Mouse (Mus musculus) midbrain, embryonic 15.5 days (tissue): Measurements from ENCODE around the gene Pbx1. TPM values are rescaled to one million over a fixed set of nuclear protein-coding genes. Genes with fewer than 3 reads are reported as not detected.

ENCODE experiments used
- ATAC-seq: fragments of 200-750 bp; cut with Nextera tagmentation; replicated peaks from 2 replicates; pipeline ENCODE4 v1.8.0; 2017; ENCODE audit warnings: moderate TSS enrichment
- H3K27ac ChIP-seq: fragments of 300-500 bp; sonication (generic); 2 replicates; pipeline ENCODE4 v1.5.1; 2015; ENCODE audit warnings: mild to moderate bottlenecking, inconsistent platforms
- H3K27me3 ChIP-seq: fragments of 300-500 bp; sonication (generic); replicated peaks from 2 replicates; pipeline ENCODE4 v1.6.1; 2015; ENCODE audit warnings: inconsistent platforms
- H3K36me3 ChIP-seq: fragments of 300-500 bp; sonication (generic); replicated peaks from 2 replicates; pipeline ENCODE4 v1.6.1; 2015; ENCODE audit warnings: inconsistent platforms
- H3K4me1 ChIP-seq: fragments of 300-500 bp; sonication (generic); 2 replicates; pipeline ENCODE4 v1.6.1; 2015; ENCODE audit warnings: inconsistent platforms
- H3K4me2 ChIP-seq: fragments of 300-500 bp; sonication (generic); 2 replicates; pipeline ENCODE4 v1.6.1; 2015; ENCODE audit warnings: inconsistent platforms, mild to moderate bottlenecking, moderate library complexity
- H3K4me3 ChIP-seq: fragments of 300-500 bp; sonication (generic); 2 replicates; pipeline ENCODE4 v1.5.1; 2015; ENCODE audit warnings: mild to moderate bottlenecking, inconsistent platforms
- H3K9ac ChIP-seq: fragments of 300-500 bp; sonication (generic); 2 replicates; pipeline ENCODE4 v1.6.1; 2015; ENCODE audit warnings: mild to moderate bottlenecking, inconsistent platforms
- H3K9me3 ChIP-seq: fragments of 300-500 bp; sonication (generic); 2 replicates; pipeline ENCODE4 v1.6.1; 2016; ENCODE audit warnings: inconsistent platforms
- WGBS: fragments of 180-500 bp; shearing (Covaris S2); methylation state at CpG from one replicate; pipeline ENCODE4 v1.1.7; 2015; ENCODE audit warnings: mixed read lengths; 5-methylcytosine and 5-hydroxymethylcytosine counted together
- polyA plus RNA-seq: library from polyadenylated mRNA; unstranded; fragments of >200 nt; fragmentation: Nextera tagmentation; extraction: Ambion mirVana; gene quantifications from 2 replicates; pipeline ENCODE4 v1.2.1, GENCODE M21; 2015

Gene Pbx1
- polyA plus RNA-seq, 1 experiment from 2014 or later, result 83.0 TPM

- Histone ChIP-seq H3K4me1 (peaks cover 53% of the 10 kb centered on the region), H3K4me2 (no peak overlapping the region)
- 37% methylated on average over 6 of the region's 6 CpGs for whole genome bisulfite sequencing
Measured at GRCm38 (mm10) chr1:168377650-168378049, 54.4 kb downstream of the Pbx1 start.

GRCm38 (mm10) chr1:168376330-168376729 lies 55.7 kb downstream of the Pbx1 start:
- 67% methylated on average over 3 of the region's 3 CpGs for WGBS
- no peak overlapping the region for H3K4me3 ChIP-seq
- H3K4me2 ChIP-seq, result no peak overlapping the region
- no peak overlapping the region for H3K9ac ChIP-seq
- H3K27me3 ChIP-seq, result no peaks in the 10 kb centered on the region
- H3K9me3 ChIP-seq, result no peaks in the 10 kb centered on the region
- H3K27ac ChIP-seq, result 0 out of 2 replicates have a peak overlapping the region, but pooled peaks have one; percentile 14
- no peak for ATAC-seq
- peaks cover 44% of the 10 kb centered on the region for H3K4me1 ChIP-seq
- no peaks in the 10 kb centered on the region for H3K36me3 ChIP-seq

More at GRCm38 (mm10) chr1:168377650-168378049, 54.4 kb downstream of the Pbx1 start:
- Histone ChIP-seq H3K9ac (no peak overlapping the region), H3K9me3 (no peaks in the 10 kb centered on the region), H3K27ac (no peak overlapping the region), H3K4me3 (no peak overlapping the region), H3K27me3 (no peaks in the 10 kb centered on the region), H3K36me3 (no peaks in the 10 kb centered on the region)
- no peak for ATAC-seq

- Histone ChIP-seq H3K4me1 (peaks cover 35% of the 10 kb centered on the region), H3K9ac (no peak overlapping the region), H3K4me2 (no peak overlapping the region), H3K27me3 (no peaks in the 10 kb centered on the region), H3K9me3 (no peaks in the 10 kb centered on the region), H3K36me3 (no peaks in the 10 kb centered on the region), H3K27ac (no peak overlapping the region), H3K4me3 (no peak overlapping the region)
- 72% methylated on average over 12 of the region's 12 CpGs for WGBS
- peak; percentile 18; the same call in 1 of the 2 replicates for ATAC-seq
Measured at GRCm38 (mm10) chr1:168374953-168375600, 57.0 kb downstream of the Pbx1 start.

- H3K27ac ChIP-seq, result no peak overlapping the region
- H3K9ac ChIP-seq, result no peak overlapping the region
- no peak overlapping the region for H3K4me2 ChIP-seq
- WGBS, result 89% methylated on average over 2 of the region's 2 CpGs
- ATAC-seq, result no peak
- H3K27me3 ChIP-seq, result no peaks in the 10 kb centered on the region
- H3K4me1 ChIP-seq, result peaks cover 45% of the 10 kb centered on the region
- no peaks in the 10 kb centered on the region for H3K36me3 ChIP-seq
- no peak overlapping the region for H3K4me3 ChIP-seq
- no peaks in the 10 kb centered on the region for H3K9me3 ChIP-seq
Measured at GRCm38 (mm10) chr1:168372089-168372488, 60.0 kb downstream of the Pbx1 start.

- Histone ChIP-seq H3K36me3 (no peaks in the 10 kb centered on the region), H3K9me3 (no peaks in the 10 kb centered on the region), H3K4me3 (no peak overlapping the region), H3K4me1 (peaks cover 47% of the 10 kb centered on the region), H3K4me2 (no peak overlapping the region), H3K27ac (peak overlapping the region; percentile 10; the same call in 1 of the 2 replicates), H3K27me3 (no peaks in the 10 kb centered on the region), H3K9ac (no peak overlapping the region)
- WGBS, result 67% methylated on average over 9 of the region's 9 CpGs
- ATAC-seq, result no peak
Measured at GRCm38 (mm10) chr1:168370966-168371365, 61.1 kb downstream of the Pbx1 start.

GRCm38 (mm10) chr1:168366261-168366660 lies 65.8 kb downstream of the Pbx1 start:
- H3K9me3 ChIP-seq, result no peaks in the 10 kb centered on the region
- no peaks in the 10 kb centered on the region for H3K36me3 ChIP-seq
- WGBS, result 79% methylated on average over 5 of the region's 5 CpGs
- H3K4me2 ChIP-seq, result no peak overlapping the region
- no peaks in the 10 kb centered on the region for H3K27me3 ChIP-seq
- H3K4me1 ChIP-seq, result peaks cover 64% of the 10 kb centered on the region
- no peak overlapping the region for H3K9ac ChIP-seq
- no peak overlapping the region for H3K27ac ChIP-seq
- H3K4me3 ChIP-seq, result no peak overlapping the region
- ATAC-seq, result no peak

- H3K4me2 ChIP-seq, result no peak overlapping the region
- H3K27ac ChIP-seq, result no peak overlapping the region
- H3K9ac ChIP-seq, result no peak overlapping the region
- H3K4me3 ChIP-seq, result no peak overlapping the region
- ATAC-seq, result no peak
- no peaks in the 10 kb centered on the region for H3K9me3 ChIP-seq
- WGBS, result 46% methylated on average over 7 of the region's 7 CpGs
- H3K27me3 ChIP-seq, result no peaks in the 10 kb centered on the region
- H3K4me1 ChIP-seq, result peaks cover 75% of the 10 kb centered on the region
- no peaks in the 10 kb centered on the region for H3K36me3 ChIP-seq
Measured at GRCm38 (mm10) chr1:168364325-168364724, 67.7 kb downstream of the Pbx1 start.

- H3K27ac ChIP-seq, result peak overlapping the region; percentile 48; the same call in 1 of the 2 replicates
- no peaks in the 10 kb centered on the region for H3K36me3 ChIP-seq
- no peak for ATAC-seq
- H3K27me3 ChIP-seq, result no peaks in the 10 kb centered on the region
- H3K4me3 ChIP-seq, result no peak overlapping the region
- no peak overlapping the region for H3K4me2 ChIP-seq
- H3K9ac ChIP-seq, result no peak overlapping the region
- H3K4me1 ChIP-seq, result peaks cover 82% of the 10 kb centered on the region
- no peaks in the 10 kb centered on the region for H3K9me3 ChIP-seq
- 90% methylated on average over 11 of the region's 11 CpGs for WGBS
Measured at GRCm38 (mm10) chr1:168363053-168363452, 69.0 kb downstream of the Pbx1 start.

GRCm38 (mm10) chr1:168362464-168362863 lies 69.6 kb downstream of the Pbx1 start:
- peaks cover 83% of the 10 kb centered on the region for H3K4me1 ChIP-seq
- H3K4me3 ChIP-seq, result no peak overlapping the region
- H3K27ac ChIP-seq, result peak overlapping the region; percentile 48
- 52% methylated on average over 10 of the region's 10 CpGs for WGBS
- no peak overlapping the region for H3K9ac ChIP-seq
- H3K27me3 ChIP-seq, result no peaks in the 10 kb centered on the region
- no peak overlapping the region for H3K4me2 ChIP-seq
- no peaks in the 10 kb centered on the region for H3K36me3 ChIP-seq
- no peaks in the 10 kb centered on the region for H3K9me3 ChIP-seq
- ATAC-seq, result no peak

GRCm38 (mm10) chr1:168357680-168358611 lies 74.1 kb downstream of the Pbx1 start:
- Histone ChIP-seq H3K27me3 (no peaks in the 10 kb centered on the region), H3K4me3 (peak overlapping the region; percentile 25), H3K4me2 (peak overlapping the region; percentile 52), H3K27ac (peak overlapping the region; percentile 89), H3K4me1 (peaks cover 87% of the 10 kb centered on the region), H3K9ac (peak overlapping the region; percentile 24; the same call in 1 of the 2 replicates), H3K9me3 (no peaks in the 10 kb centered on the region), H3K36me3 (no peaks in the 10 kb centered on the region)
- ATAC-seq, result peak; percentile 70
- WGBS, result 5% methylated on average over 26 of the region's 26 CpGs

- Histone ChIP-seq H3K27me3 (no peaks in the 10 kb centered on the region), H3K27ac (peak overlapping the region; percentile 89), H3K9ac (no peak overlapping the region), H3K4me2 (peak overlapping the region; percentile 52), H3K36me3 (no peaks in the 10 kb centered on the region), H3K4me3 (peak overlapping the region; percentile 20), H3K4me1 (peaks cover 84% of the 10 kb centered on the region), H3K9me3 (no peaks in the 10 kb centered on the region)
- 6% methylated on average over 14 of the region's 14 CpGs for WGBS
- ATAC-seq, result peak; percentile 53
Measured at GRCm38 (mm10) chr1:168356970-168357441, 75.1 kb downstream of the Pbx1 start.

- Histone ChIP-seq H3K9me3 (no peaks in the 10 kb centered on the region), H3K4me1 (peaks cover 87% of the 10 kb centered on the region), H3K36me3 (no peaks in the 10 kb centered on the region), H3K4me2 (peak overlapping the region; percentile 52), H3K27me3 (no peaks in the 10 kb centered on the region), H3K27ac (peak overlapping the region; percentile 89), H3K4me3 (no peak overlapping the region), H3K9ac (no peak overlapping the region)
- 27% methylated on average over 10 of the region's 10 CpGs for WGBS
- ATAC-seq, result no peak
Measured at GRCm38 (mm10) chr1:168355985-168356556, 76.0 kb downstream of the Pbx1 start.
